Mouse (Mus musculus): ENCODE measurements around the gene Wnt7b.

DNA sequence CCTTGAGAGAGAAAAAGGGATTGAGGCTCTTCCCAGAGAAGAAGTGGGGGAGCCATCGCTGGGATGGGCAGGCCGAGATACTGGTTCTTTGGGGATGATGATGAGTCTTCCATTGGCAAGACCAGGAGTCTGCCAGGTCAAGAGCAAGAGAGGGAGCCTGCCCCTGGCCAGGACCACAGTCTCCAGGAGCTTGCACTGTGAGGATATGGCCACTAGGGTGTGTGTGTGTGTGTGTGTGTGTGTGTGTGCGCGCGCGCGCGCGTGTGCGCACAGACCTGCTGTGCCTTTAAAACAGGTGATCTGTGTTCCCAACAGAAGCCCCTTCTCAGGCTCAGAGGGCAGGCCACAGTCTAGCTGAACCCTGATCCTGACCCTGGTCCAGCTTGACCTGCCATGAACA lies 8.6 kb upstream of the Wnt7b start:
- TF ChIP-seq ELF1 (IDR thresholded peaks at IDR 0.05; ENCODE audit: low read depth, low read length) (no peak), TCF12 (IDR thresholded peaks at IDR 0.05; ENCODE audit: low read depth, low read length) (no peak), SIN3A (IDR thresholded peaks at IDR 0.05; ENCODE audit: low read length) (no peak), MAFK (IDR thresholded peaks at IDR 0.05; ENCODE audit: insufficient replicate concordance, low read length) (no peak), ZMIZ1 (IDR thresholded peaks at IDR 0.05; ENCODE audit: low read depth, low read length) (no peak), NELFE (IDR thresholded peaks at IDR 0.05; ENCODE audit: low read depth, low read length) (no peak), CTCF (conservative IDR thresholded peaks at IDR 0.05 in 1 of 2, IDR thresholded peaks at IDR 0.05 in 1 of 2; ENCODE audit: low read depth in 2 of 2, low read length in 2 of 2) (no peak), EP300 (IDR thresholded peaks at IDR 0.05; ENCODE audit: low read length) (no peak), GABPA (IDR thresholded peaks at IDR 0.05; ENCODE audit: insufficient replicate concordance, low read depth, low read length) (no peak), POLR2A (IDR thresholded peaks at IDR 0.05; ENCODE audit: low read depth, low read length) (no peak), RCOR1 (conservative IDR thresholded peaks at IDR 0.05; ENCODE audit: low read depth, low read length) (no peak), POLR2AphosphoS2 (IDR thresholded peaks at IDR 0.05; ENCODE audit: low read depth, low read length) (no peak), JUND (conservative IDR thresholded peaks at IDR 0.05; ENCODE audit: low read depth, low read length) (no peak)
